Mouse (Mus musculus): ENCODE data around the gene Gphn. TPM values are rescaled to one million over a fixed set of nuclear protein-coding genes. Genes with fewer than 3 reads are reported as not detected.

The Gphn gene
- total and polyA plus RNA-seq, 3 experiments = 23.1 to 30.5 TPM; not detected in 1

DNA sequence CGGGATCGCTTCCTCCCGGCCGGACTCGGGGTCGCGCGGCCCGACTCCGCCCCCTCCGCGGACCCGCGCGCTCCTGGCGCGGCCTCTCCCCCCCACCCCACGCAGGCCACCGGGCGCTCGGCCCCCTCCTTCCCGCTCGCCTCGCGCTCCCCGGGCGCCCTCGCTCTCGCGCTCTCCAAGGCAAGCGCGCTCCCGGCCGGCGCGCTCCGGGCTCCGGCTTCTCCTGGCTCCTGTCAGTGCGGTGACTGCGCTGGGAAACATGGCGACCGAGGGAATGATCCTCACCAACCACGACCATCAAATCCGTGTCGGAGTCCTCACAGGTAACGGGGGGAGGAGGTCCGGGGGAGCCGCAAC is 318 bp downstream of the Gphn start:
- Histone ChIP-seq H3K27me3 (ENCODE audit: control insufficient read depth in 1 of 2, insufficient read depth in 2 of 2, low read length in 2 of 2) (no peaks in the 10 kb centered on the region), H3K4me1 (ENCODE audit: control insufficient read depth in 1 of 2, insufficient read depth in 2 of 2, low read length in 2 of 2) (peaks cover 13 to 16% of the 10 kb centered on the region in 2 experiments), H3K9ac (ENCODE audit: control insufficient read depth, low read depth, low read length, poor library complexity, severe bottlenecking) (peak overlapping the region; percentile 96), H3K9me3 (replicated peaks; ENCODE audit: insufficient read depth, low read length) (no peaks in the 10 kb centered on the region), H3K4me3 (ENCODE audit: control insufficient read depth in 1 of 2, insufficient read depth in 1 of 2, low read depth in 2 of 2, low read length in 2 of 2) (peak overlapping the region; percentile 75 to 98), H3K79me2 (ENCODE audit: control insufficient read depth, insufficient read depth, low read length, poor library complexity) (peaks cover 32% of the 10 kb centered on the region), H3K27ac (ENCODE audit: control insufficient read depth, low read depth, low read length) (peak overlapping the region; percentile 84), H3K36me3 (ENCODE audit: control insufficient read depth in 1 of 2, insufficient read depth in 2 of 2, low read length in 2 of 2) (peaks cover 0 to 17% of the 10 kb centered on the region in 2 experiments; a peak in 2 of 4 replicates)
- peak; percentile 57 for TF ChIP-seq MXI1 (IDR thresholded peaks at IDR 0.05; ENCODE audit: low read depth, low read length)
- TF ChIP-seq CTCF (IDR thresholded peaks at IDR 0.05 in 2 of 3, conservative IDR thresholded peaks at IDR 0.05 in 1 of 3; ENCODE audit: control insufficient read depth in 1 of 3, insufficient read depth in 1 of 3, low read depth in 2 of 3, low read length in 3 of 3, poor library complexity in 1 of 3, severe bottlenecking in 1 of 3) = no peak
- TF ChIP-seq MAZ (IDR thresholded peaks at IDR 0.05; ENCODE audit: low read depth, low read length) = peak; percentile 54; the same call in 1 of the 2 replicates
- no peak for TF ChIP-seq USF1 (IDR thresholded peaks at IDR 0.05; ENCODE audit: low read depth, low read length)
- no peak for TF ChIP-seq RCOR1 (IDR thresholded peaks at IDR 0.05; ENCODE audit: low read depth, low read length)
- TF ChIP-seq MAX (IDR thresholded peaks at IDR 0.05; ENCODE audit: low read length) = no peak
- peak; percentile 41; the same call in 1 of the 2 replicates for TF ChIP-seq SIN3A (IDR thresholded peaks at IDR 0.05; ENCODE audit: low read length)
- TF ChIP-seq ETS1 (IDR thresholded peaks at IDR 0.05; ENCODE audit: low read depth, low read length) = 0 out of 2 replicates have a peak, but pooled peaks have one; percentile 1
- TF ChIP-seq POLR2AphosphoS2 (IDR thresholded peaks at IDR 0.05; ENCODE audit: low read length) = no peak; the same call in 1 of the 2 replicates
- TF ChIP-seq ZNF384 (IDR thresholded peaks at IDR 0.05; ENCODE audit: low read depth, low read length) = no peak
- no peak for TF ChIP-seq SMC3 (IDR thresholded peaks at IDR 0.05; ENCODE audit: low read depth, low read length)
- TF ChIP-seq POLR2A (IDR thresholded peaks at IDR 0.05; ENCODE audit: control insufficient read depth in 1 of 2, insufficient read depth in 1 of 2, low read depth in 1 of 2, low read length in 2 of 2, poor library complexity in 1 of 2) = no peak; a peak in 1 of 4 replicates
- TF ChIP-seq UBTF (IDR thresholded peaks at IDR 0.05; ENCODE audit: borderline replicate concordance, insufficient read depth, low read depth, low read length) = no peak
- 0 out of 4 replicates have a peak, but pooled peaks of 1 of the 2 experiments have one; percentile 3 for TF ChIP-seq EP300 (IDR thresholded peaks at IDR 0.05; ENCODE audit: low read depth in 1 of 2, low read length in 2 of 2)
- TF ChIP-seq CHD1 (IDR thresholded peaks at IDR 0.05; ENCODE audit: low read depth, low read length) = no peak
- peak; percentile 85 for DNase-seq (ENCODE audit: low read depth, low spot score)

DNA sequence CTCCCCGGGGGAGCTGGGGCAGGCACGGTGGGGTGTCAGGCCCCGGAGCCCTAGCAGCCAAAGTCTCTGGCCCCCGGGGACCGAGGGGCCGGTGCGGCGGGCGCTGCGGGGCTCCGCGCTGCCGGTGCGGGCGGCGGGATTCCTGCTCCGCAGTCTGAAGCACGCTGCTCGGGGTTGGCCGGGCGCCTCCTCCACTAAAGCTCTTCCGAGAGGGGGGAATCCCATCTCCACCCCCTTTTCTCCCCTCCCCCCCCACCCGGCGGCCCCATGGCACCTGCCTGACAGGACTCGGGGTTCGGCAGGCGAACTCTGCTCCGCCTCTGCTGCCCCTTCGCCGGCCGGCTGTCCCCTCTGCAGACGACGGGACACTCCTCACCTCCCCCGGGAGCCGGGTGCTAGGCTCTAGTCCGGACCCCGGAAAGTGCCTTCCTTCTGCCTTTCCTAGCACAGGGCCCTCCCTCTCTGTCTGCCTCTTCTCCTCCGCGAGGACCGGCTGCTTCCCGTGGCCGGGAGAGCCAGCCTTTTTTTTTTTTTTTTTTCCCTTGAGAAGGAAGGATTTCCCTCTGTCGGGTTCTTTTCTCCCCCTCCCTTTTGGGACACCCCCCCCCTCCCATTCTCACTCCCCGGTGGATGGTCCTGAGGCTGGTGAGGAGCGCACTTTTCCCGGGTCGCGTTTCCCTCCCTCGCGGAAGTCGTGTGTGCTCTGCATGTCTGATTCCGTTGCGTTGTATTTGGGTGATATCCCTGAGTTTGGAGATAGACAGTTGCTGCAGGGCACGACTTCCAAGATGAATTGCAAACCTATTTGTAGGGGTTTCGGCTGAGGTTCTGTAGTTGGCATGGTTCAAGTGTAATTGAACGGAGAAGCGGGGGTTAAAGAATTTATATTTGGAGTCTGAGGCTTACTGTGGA is 1.1 kb downstream of the Gphn start:
- Histone ChIP-seq H3K4me3 (ENCODE audit: control insufficient read depth in 1 of 2, insufficient read depth in 1 of 2, low read depth in 2 of 2, low read length in 2 of 2) (peak overlapping the region; percentile 75 to 98), H3K4me1 (ENCODE audit: control insufficient read depth in 1 of 2, insufficient read depth in 2 of 2, low read length in 2 of 2) (peaks cover 13 to 16% of the 10 kb centered on the region in 2 experiments), H3K27me3 (ENCODE audit: control insufficient read depth in 1 of 2, insufficient read depth in 2 of 2, low read length in 2 of 2) (no peaks in the 10 kb centered on the region), H3K9ac (ENCODE audit: control insufficient read depth, low read depth, low read length, poor library complexity, severe bottlenecking) (peak overlapping the region; percentile 96), H3K27ac (ENCODE audit: control insufficient read depth, low read depth, low read length) (peak overlapping the region; percentile 84), H3K9me3 (replicated peaks; ENCODE audit: insufficient read depth, low read length) (no peaks in the 10 kb centered on the region), H3K79me2 (ENCODE audit: control insufficient read depth, insufficient read depth, low read length, poor library complexity) (peaks cover 36% of the 10 kb centered on the region), H3K36me3 (ENCODE audit: control insufficient read depth in 1 of 2, insufficient read depth in 2 of 2, low read length in 2 of 2) (peaks cover 2 to 19% of the 10 kb centered on the region in 2 experiments; a peak in 3 of 4 replicates)
- DNase-seq (ENCODE audit: low read depth, low spot score) = peak; percentile 71
- TF ChIP-seq NELFE (IDR thresholded peaks at IDR 0.05; ENCODE audit: low read depth, low read length) (no peak; the same call in 1 of the 2 replicates), EP300 (IDR thresholded peaks at IDR 0.05; ENCODE audit: low read depth in 1 of 2, low read length in 2 of 2) (no peak), MAFK (IDR thresholded peaks at IDR 0.05; ENCODE audit: borderline replicate concordance, low read depth, low read length) (no peak), USF2 (IDR thresholded peaks at IDR 0.05; ENCODE audit: borderline replicate concordance in 1 of 2, insufficient read depth in 1 of 2, low read depth in 1 of 2, low read length in 2 of 2) (no peak), HCFC1 (IDR thresholded peaks at IDR 0.05; ENCODE audit: low read depth, low read length) (0 out of 2 replicates have a peak, but pooled peaks have one; percentile 20), TBP (IDR thresholded peaks at IDR 0.05; ENCODE audit: low read depth, low read length) (no peak), RCOR1 (IDR thresholded peaks at IDR 0.05; ENCODE audit: low read depth, low read length) (no peak), POLR2A (IDR thresholded peaks at IDR 0.05; ENCODE audit: control insufficient read depth in 1 of 2, insufficient read depth in 1 of 2, low read depth in 1 of 2, low read length in 2 of 2, poor library complexity in 1 of 2) (peak in 1 of 2 experiments; percentile 33; a peak in 1 of 4 replicates), MXI1 (IDR thresholded peaks at IDR 0.05; ENCODE audit: low read depth, low read length) (peak; percentile 35), ZNF384 (IDR thresholded peaks at IDR 0.05; ENCODE audit: low read depth, low read length) (peak; percentile 45; the same call in 1 of the 2 replicates), MAX (IDR thresholded peaks at IDR 0.05; ENCODE audit: low read length) (peak; percentile 40; the same call in 1 of the 2 replicates), RAD21 (IDR thresholded peaks at IDR 0.05; ENCODE audit: low read depth, low read length) (no peak), UBTF (IDR thresholded peaks at IDR 0.05; ENCODE audit: borderline replicate concordance, insufficient read depth, low read depth, low read length) (peak; percentile 61; the same call in 1 of the 2 replicates), ELF1 (IDR thresholded peaks at IDR 0.05; ENCODE audit: low read depth, low read length) (peak; percentile 14; the same call in 1 of the 2 replicates), SMC3 (IDR thresholded peaks at IDR 0.05; ENCODE audit: low read depth, low read length) (no peak), ZC3H11A (IDR thresholded peaks at IDR 0.05; ENCODE audit: low read depth, low read length) (no peak)

All from MEL (cell line).